Mouse (Mus musculus) heart, adult 2 months (tissue): ENCODE measurements around the gene Itga1. TPM values are rescaled to one million over a fixed set of nuclear protein-coding genes. Genes with fewer than 3 reads are reported as not detected.

Experiments
- DNase-seq, 2 experiments: peaks; one replicate each; pipeline ENCODE4 v3.0.0; 2021
- H3K27ac ChIP-seq: fragments of 200-600 bp; 2 replicates; pipeline ENCODE4 v1.8.1; 2022
- H3K27me3 ChIP-seq: fragments of 200-500 bp; 2 replicates; pipeline ENCODE4 v1.6.1; 2012; ENCODE audit warnings: mild to moderate bottlenecking, low read length, inconsistent platforms, mixed read lengths; ENCODE audit not compliant: control insufficient read depth, insufficient read depth
- H3K36me3 ChIP-seq: fragments of 200-500 bp; 2 replicates; pipeline ENCODE4 v1.6.1; 2012; ENCODE audit warnings: low read length, inconsistent platforms; ENCODE audit not compliant: control insufficient read depth, insufficient read depth
- H3K4me1 ChIP-seq: fragments of 200-500 bp; 2 replicates; pipeline ENCODE4 v1.6.1; 2011; ENCODE audit warnings: low read length; ENCODE audit not compliant: control insufficient read depth, insufficient read depth
- H3K4me3 ChIP-seq: fragments of 200-600 bp; 2 replicates; pipeline ENCODE4 v1.8.1; 2022
- H3K79me2 ChIP-seq: fragments of 200-500 bp; replicated peaks from 2 replicates; pipeline ENCODE4 v1.6.1; 2012; ENCODE audit warnings: mild to moderate bottlenecking, inconsistent platforms, low read length, moderate library complexity, mixed read lengths; ENCODE audit not compliant: control insufficient read depth, insufficient read depth
- H3K9ac ChIP-seq: fragments of 200-500 bp; 2 replicates; pipeline ENCODE4 v1.6.1; 2012; ENCODE audit warnings: low read depth, mild to moderate bottlenecking, control low read depth, inconsistent platforms, low read length, mixed read lengths
- CTCF ChIP-seq: fragments of 200-600 bp; IDR thresholded peaks from 2 replicates; pipeline ENCODE4 v1.8.1; 2022; ENCODE audit warnings: antibody characterized with exemption, mild to moderate bottlenecking, moderate library complexity
- EP300 ChIP-seq: fragments of 200-500 bp; IDR thresholded peaks from 2 replicates; pipeline ENCODE4 v1.6.1; 2011; ENCODE audit warnings: low read depth, low read length, control low read depth; ENCODE audit not compliant: insufficient read depth
- POLR2A ChIP-seq: fragments of 200-500 bp; IDR thresholded peaks from 2 replicates; pipeline ENCODE4 v1.6.1; 2011; ENCODE audit warnings: mild to moderate bottlenecking, low read depth, low read length, control low read depth; ENCODE audit not compliant: insufficient read depth
- WGBS: fragments of 180-500 bp; shearing (Covaris S2); methylation state at CpG from one replicate; pipeline ENCODE4 v1.1.7; 2018; 5-methylcytosine and 5-hydroxymethylcytosine counted together
- intact Hi-C: fragments of 180-260 bp; cut with DNase I; formaldehyde crosslinking; loops from one replicate; pipeline ENCODE4 v1.15.1; 2025
- polyA plus RNA-seq: library from polyadenylated mRNA; depleted of rRNA; stranded (reverse); fragments of >200 nt; gene quantifications from 2 replicates; pipeline ENCODE4 v1.2.3, GENCODE M21; 2012
- total RNA-seq, 2 experiments: library from RNA; stranded (reverse); gene quantifications; 2 replicates each; pipeline ENCODE4 v1.2.3; 2021

Gene Itga1
- total and polyA plus RNA-seq, 3 experiments = 6.8 to 34.8 (median 34.8) TPM

GRCm38 (mm10) chr13:114971905-114972304 is 129.9 kb downstream of the Itga1 start:
- 97% methylated on average over 3 of the region's 3 CpGs for WGBS
- no peaks in the 10 kb centered on the region for H3K27me3 ChIP-seq

GRCm38 (mm10) chr13:114964233-114964632 is 137.5 kb downstream of the Itga1 start:
- TF ChIP-seq POLR2A = no peak
- TF ChIP-seq CTCF = peak; percentile 93
- TF ChIP-seq EP300 = peak; percentile 85
- intact Hi-C loops = loop anchor here (1.0 kb wide), 1 partner anchor 133 kb away; no protein-coding TSS in a partner anchor
- H3K4me3 ChIP-seq = no peak overlapping the region
- H3K27ac ChIP-seq = no peak overlapping the region
- no peaks in the 10 kb centered on the region; the same call in 1 of the 2 replicates for H3K36me3 ChIP-seq
- no peaks in the 10 kb centered on the region; the same call in 1 of the 2 replicates for H3K4me1 ChIP-seq
- no peak overlapping the region for H3K9ac ChIP-seq
- peak; percentile 67 to 83 for DNase-seq
- whole genome bisulfite sequencing = 42% methylated on average over 2 of the region's 2 CpGs
- H3K27me3 ChIP-seq = no peaks in the 10 kb centered on the region
- H3K79me2 ChIP-seq = no peaks in the 10 kb centered on the region

More at GRCm38 (mm10) chr13:114971905-114972304, 129.9 kb downstream of the Itga1 start:
- H3K4me3 ChIP-seq = no peak overlapping the region
- H3K27ac ChIP-seq = no peak overlapping the region
- intact Hi-C loops = no loop called here
- no peaks in the 10 kb centered on the region for H3K4me1 ChIP-seq
- H3K36me3 ChIP-seq = no peaks in the 10 kb centered on the region
- H3K9ac ChIP-seq = no peak overlapping the region
- DNase-seq = no peak
- no peaks in the 10 kb centered on the region for H3K79me2 ChIP-seq
- TF ChIP-seq EP300 = no peak
- TF ChIP-seq CTCF = no peak
- no peak for TF ChIP-seq POLR2A

GRCm38 (mm10) chr13:114954516-114954915 is 147.2 kb downstream of the Itga1 start:
- H3K27ac ChIP-seq = no peak overlapping the region
- H3K36me3 ChIP-seq = no peaks in the 10 kb centered on the region; the same call in 1 of the 2 replicates
- DNase-seq = no peak
- intact Hi-C loops = no loop called here
- no peaks in the 10 kb centered on the region for H3K4me1 ChIP-seq
- no peaks in the 10 kb centered on the region for H3K79me2 ChIP-seq
- TF ChIP-seq POLR2A = no peak
- no peak for TF ChIP-seq EP300
- TF ChIP-seq CTCF = no peak
- H3K4me3 ChIP-seq = no peak overlapping the region
- no peaks in the 10 kb centered on the region for H3K27me3 ChIP-seq
- no peak overlapping the region for H3K9ac ChIP-seq

- intact Hi-C loops = loop anchor here (5.0 kb wide), 1 partner anchor 41 kb away; no protein-coding TSS in a partner anchor
- no peaks in the 10 kb centered on the region for H3K79me2 ChIP-seq
- H3K27ac ChIP-seq = no peak overlapping the region
- H3K4me1 ChIP-seq = no peaks in the 10 kb centered on the region
- no peak overlapping the region for H3K4me3 ChIP-seq
- H3K9ac ChIP-seq = no peak overlapping the region
- TF ChIP-seq POLR2A (no peak), EP300 (no peak), CTCF (no peak)
- DNase-seq = no peak
- no peaks in the 10 kb centered on the region for H3K36me3 ChIP-seq
- no peaks in the 10 kb centered on the region for H3K27me3 ChIP-seq
- 73% methylated on average over 7 of the region's 7 CpGs for WGBS
These were observed 168.2 kb downstream of the Itga1 start for GRCm38 (mm10) chr13:114933541-114933940.

GRCm38 (mm10) chr13:114931775-114932294 is 169.9 kb downstream of the Itga1 start, which contains the start of gene Itga2:
TSS of gene Itga2 (minus strand) at chr13:114932100.
- Histone ChIP-seq H3K36me3 (no peaks in the 10 kb centered on the region), H3K27ac (peak within 1 kb of the TSS; percentile 47; the same call in 1 of the 2 replicates), H3K79me2 (no peaks in the 10 kb centered on the region), H3K27me3 (no peaks in the 10 kb centered on the region), H3K4me3 (peak within 1 kb of the TSS; percentile 54), H3K9ac (peak within 1 kb of the TSS; percentile 43), H3K4me1 (no peaks in the 10 kb centered on the region)
- 1% methylated on average over 28 of the region's 28 CpGs for WGBS
- TF ChIP-seq CTCF = peak; percentile 80
- no peak for TF ChIP-seq EP300
- TF ChIP-seq POLR2A = no peak
- intact Hi-C loops = loop anchor here (1.0 to 5.0 kb wide), 2 partner anchors 40 to 101 kb away; no protein-coding TSS in a partner anchor
- peak; percentile 76 to 80 for DNase-seq

- H3K27me3 ChIP-seq = no peaks in the 10 kb centered on the region
- H3K27ac ChIP-seq = no peak overlapping the region
- peak overlapping the region; percentile 54 for H3K4me3 ChIP-seq
- no peaks in the 10 kb centered on the region for H3K36me3 ChIP-seq
- H3K4me1 ChIP-seq = no peaks in the 10 kb centered on the region
- WGBS = 2% methylated on average over 10 of the region's 10 CpGs
- peak overlapping the region; percentile 43; the same call in 1 of the 2 replicates for H3K9ac ChIP-seq
- intact Hi-C loops = loop anchor here (1.0 to 5.0 kb wide), 2 partner anchors 39 to 100 kb away; no protein-coding TSS in a partner anchor
- DNase-seq = peak in 1 of 2 experiments; percentile 28
- TF ChIP-seq POLR2A (no peak), EP300 (no peak), CTCF (no peak)
- H3K79me2 ChIP-seq = no peaks in the 10 kb centered on the region
These were observed 170.6 kb downstream of the Itga1 start for GRCm38 (mm10) chr13:114930996-114931649.
